Mouse (Mus musculus): ENCODE measurements around the gene Rps6ka5. TPM values are rescaled to one million over a fixed set of nuclear protein-coding genes. Genes with fewer than 3 reads are reported as not detected.

The Rps6ka5 gene
- polyA plus RNA-seq, 1 experiment from 2014 or later: 5.5 TPM

- H3K4me2 ChIP-seq (replicated peaks; ENCODE audit: low read depth, low read length): no peak overlapping the region
- no peak for ATAC-seq (ENCODE audit: low FRiP score, low TSS enrichment)
- H3K27me3 ChIP-seq (ENCODE audit: control insufficient read depth, insufficient read depth, low read length): no peaks in the 10 kb centered on the region
- H3K9ac ChIP-seq (ENCODE audit: low read depth, low read length): no peak overlapping the region
- H3K27ac ChIP-seq (ENCODE audit: low read depth, low read length): no peak overlapping the region
- H3K9me3 ChIP-seq (ENCODE audit: control insufficient read depth, low read length): no peaks in the 10 kb centered on the region
- 59% methylated on average over 3 of the region's 3 CpGs for WGBS
- no peaks in the 10 kb centered on the region for H3K4me1 ChIP-seq (ENCODE audit: control insufficient read depth, insufficient read depth, low read length)
- no peaks in the 10 kb centered on the region for H3K36me3 ChIP-seq (ENCODE audit: control insufficient read depth, insufficient read depth, low read length)
- no peak overlapping the region for H3K4me3 ChIP-seq (ENCODE audit: low read length)
Measured at GRCm38 (mm10) chr12:100692208-100692607, 34.6 kb downstream of the Rps6ka5 start.

DNA sequence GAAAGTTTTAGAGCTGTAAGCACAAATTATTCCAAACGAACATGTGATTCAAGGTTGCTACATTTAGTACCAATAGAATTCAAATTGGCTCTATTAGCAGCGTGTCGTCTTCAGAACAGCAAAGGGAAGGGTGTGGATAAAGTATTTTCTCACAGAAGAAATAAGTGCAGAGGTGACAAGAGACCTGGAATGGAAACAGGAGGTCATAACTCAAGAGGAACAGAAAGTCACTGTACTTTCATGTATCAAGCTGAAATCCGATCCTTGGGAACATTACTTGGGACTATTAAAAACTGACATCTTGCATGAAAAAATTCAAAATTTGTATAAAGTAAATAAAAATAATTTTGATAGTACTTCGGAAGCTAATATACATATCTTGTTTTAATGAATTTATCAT is 36.3 kb downstream of the Rps6ka5 start:
- Histone ChIP-seq H3K9ac (ENCODE audit: low read depth, low read length) (no peak overlapping the region), H3K4me2 (replicated peaks; ENCODE audit: low read depth, low read length) (no peak overlapping the region), H3K27ac (ENCODE audit: low read depth, low read length) (no peak overlapping the region), H3K4me3 (ENCODE audit: low read length) (no peak overlapping the region), H3K27me3 (ENCODE audit: control insufficient read depth, insufficient read depth, low read length) (no peaks in the 10 kb centered on the region), H3K4me1 (ENCODE audit: control insufficient read depth, insufficient read depth, low read length) (no peaks in the 10 kb centered on the region), H3K9me3 (ENCODE audit: control insufficient read depth, low read length) (no peaks in the 10 kb centered on the region), H3K36me3 (ENCODE audit: control insufficient read depth, insufficient read depth, low read length) (no peaks in the 10 kb centered on the region)
- ATAC-seq (ENCODE audit: low FRiP score, low TSS enrichment): no peak
- 64% methylated on average over 5 of the region's 5 CpGs for WGBS

DNA sequence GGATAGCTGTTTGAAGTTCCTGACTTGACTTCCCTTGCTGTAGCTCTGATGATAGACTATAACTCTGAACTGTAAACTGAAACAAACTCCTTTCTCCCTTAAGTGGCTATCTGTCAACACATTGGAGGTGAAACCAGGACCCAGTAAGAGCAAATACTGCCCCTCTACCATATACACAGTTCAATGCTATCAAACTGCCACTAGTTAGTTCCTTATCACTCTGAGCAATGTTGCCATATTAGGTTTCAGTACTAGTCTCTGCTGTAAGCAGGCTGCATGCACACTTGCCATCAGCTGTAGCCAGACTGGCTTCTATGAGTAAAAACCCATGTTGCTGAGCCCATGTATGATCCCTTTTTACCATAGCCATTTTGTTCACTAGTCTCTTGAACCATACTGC is 38.6 kb downstream of the Rps6ka5 start:
- ATAC-seq (ENCODE audit: low FRiP score, low TSS enrichment): no peak
- Histone ChIP-seq H3K9ac (ENCODE audit: low read depth, low read length) (no peak overlapping the region), H3K4me2 (replicated peaks; ENCODE audit: low read depth, low read length) (no peak overlapping the region)

GRCm38 (mm10) chr12:100687001-100687400 is 39.8 kb downstream of the Rps6ka5 start:
- H3K9me3 ChIP-seq (ENCODE audit: control insufficient read depth, low read length): no peaks in the 10 kb centered on the region
- H3K9ac ChIP-seq (ENCODE audit: low read depth, low read length): no peak overlapping the region
- no peak for ATAC-seq (ENCODE audit: low FRiP score, low TSS enrichment)
- no peaks in the 10 kb centered on the region for H3K36me3 ChIP-seq (ENCODE audit: control insufficient read depth, insufficient read depth, low read length)
- WGBS: 90% methylated on average over 2 of the region's 2 CpGs
- H3K27me3 ChIP-seq (ENCODE audit: control insufficient read depth, insufficient read depth, low read length): no peaks in the 10 kb centered on the region
- no peaks in the 10 kb centered on the region for H3K4me1 ChIP-seq (ENCODE audit: control insufficient read depth, insufficient read depth, low read length)
- no peak overlapping the region for H3K4me3 ChIP-seq (ENCODE audit: low read length)
- H3K4me2 ChIP-seq (replicated peaks; ENCODE audit: low read depth, low read length): no peak overlapping the region
- H3K27ac ChIP-seq (ENCODE audit: low read depth, low read length): no peak overlapping the region

More for the DNA sequence above, 38.6 kb downstream of the Rps6ka5 start:
- Histone ChIP-seq H3K4me1 (ENCODE audit: control insufficient read depth, insufficient read depth, low read length) (no peaks in the 10 kb centered on the region), H3K9me3 (ENCODE audit: control insufficient read depth, low read length) (no peaks in the 10 kb centered on the region), H3K4me3 (ENCODE audit: low read length) (no peak overlapping the region), H3K27ac (ENCODE audit: low read depth, low read length) (no peak overlapping the region), H3K36me3 (ENCODE audit: control insufficient read depth, insufficient read depth, low read length) (no peaks in the 10 kb centered on the region), H3K27me3 (ENCODE audit: control insufficient read depth, insufficient read depth, low read length) (no peaks in the 10 kb centered on the region)

DNA sequence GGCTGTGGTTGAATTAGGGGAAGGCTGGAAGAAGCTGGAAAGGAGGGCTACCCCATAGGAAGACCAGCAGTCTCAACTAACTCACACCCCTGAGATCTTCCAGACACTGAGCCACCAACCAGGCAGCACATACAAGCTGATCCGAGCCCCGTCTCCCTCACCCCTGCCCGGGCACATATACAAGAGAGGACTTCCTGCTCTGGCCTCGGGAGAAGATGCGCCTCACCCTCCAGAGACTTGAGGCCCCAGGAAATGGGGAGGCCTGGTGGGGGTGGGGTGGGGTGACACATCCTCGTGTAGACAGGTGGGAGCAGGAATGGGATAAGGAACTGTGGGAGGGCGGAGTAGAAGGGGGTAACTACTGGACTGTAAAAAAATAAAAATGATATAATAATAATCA is 45.0 kb downstream of the Rps6ka5 start:
- H3K4me1 ChIP-seq (ENCODE audit: control insufficient read depth, insufficient read depth, low read length): no peaks in the 10 kb centered on the region
- H3K4me2 ChIP-seq (replicated peaks; ENCODE audit: low read depth, low read length): no peak overlapping the region
- ATAC-seq (ENCODE audit: low FRiP score, low TSS enrichment): no peak
- 88% methylated on average over 7 of the region's 7 CpGs for WGBS
- no peaks in the 10 kb centered on the region for H3K36me3 ChIP-seq (ENCODE audit: control insufficient read depth, insufficient read depth, low read length)
- no peak overlapping the region for H3K9ac ChIP-seq (ENCODE audit: low read depth, low read length)
- no peak overlapping the region for H3K27ac ChIP-seq (ENCODE audit: low read depth, low read length)
- no peaks in the 10 kb centered on the region for H3K27me3 ChIP-seq (ENCODE audit: control insufficient read depth, insufficient read depth, low read length)
- H3K4me3 ChIP-seq (ENCODE audit: low read length): no peak overlapping the region
- H3K9me3 ChIP-seq (ENCODE audit: control insufficient read depth, low read length): no peaks in the 10 kb centered on the region

DNA sequence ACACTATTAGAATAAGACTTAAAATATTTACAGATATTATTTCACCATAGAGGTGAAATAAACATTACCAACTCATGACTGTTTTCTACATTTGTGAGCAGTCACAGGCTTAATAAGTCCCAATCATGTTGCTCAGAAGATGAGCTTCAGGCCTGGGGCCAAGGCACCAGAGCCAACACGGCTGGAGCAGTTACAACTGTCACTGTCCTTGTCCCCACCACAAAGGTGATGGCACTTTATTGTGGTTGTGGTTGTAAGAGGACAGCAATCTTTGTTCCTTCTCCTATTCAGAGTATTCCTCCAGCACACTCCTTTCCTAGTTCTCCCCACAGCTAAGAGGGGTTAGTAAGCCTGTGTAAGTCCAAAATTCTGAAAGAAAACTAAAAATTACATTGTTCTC is 45.5 kb downstream of the Rps6ka5 start:
- H3K4me1 ChIP-seq (ENCODE audit: control insufficient read depth, insufficient read depth, low read length): no peaks in the 10 kb centered on the region
- H3K4me2 ChIP-seq (replicated peaks; ENCODE audit: low read depth, low read length): no peak overlapping the region
- no peak overlapping the region for H3K4me3 ChIP-seq (ENCODE audit: low read length)
- WGBS: 62% methylated on average over 1 of the region's 1 CpGs
- ATAC-seq (ENCODE audit: low FRiP score, low TSS enrichment): no peak
- H3K36me3 ChIP-seq (ENCODE audit: control insufficient read depth, insufficient read depth, low read length): no peaks in the 10 kb centered on the region
- no peaks in the 10 kb centered on the region for H3K9me3 ChIP-seq (ENCODE audit: control insufficient read depth, low read length)
- no peak overlapping the region for H3K27ac ChIP-seq (ENCODE audit: low read depth, low read length)
- no peak overlapping the region for H3K9ac ChIP-seq (ENCODE audit: low read depth, low read length)
- H3K27me3 ChIP-seq (ENCODE audit: control insufficient read depth, insufficient read depth, low read length): no peaks in the 10 kb centered on the region

- Histone ChIP-seq H3K27me3 (ENCODE audit: control insufficient read depth, insufficient read depth, low read length) (no peaks in the 10 kb centered on the region), H3K4me3 (ENCODE audit: low read length) (no peak overlapping the region), H3K4me2 (replicated peaks; ENCODE audit: low read depth, low read length) (no peak overlapping the region), H3K9me3 (ENCODE audit: control insufficient read depth, low read length) (no peaks in the 10 kb centered on the region), H3K27ac (ENCODE audit: low read depth, low read length) (no peak overlapping the region), H3K9ac (ENCODE audit: low read depth, low read length) (no peak overlapping the region), H3K4me1 (ENCODE audit: control insufficient read depth, insufficient read depth, low read length) (no peaks in the 10 kb centered on the region), H3K36me3 (ENCODE audit: control insufficient read depth, insufficient read depth, low read length) (no peaks in the 10 kb centered on the region)
- WGBS: 81% methylated on average over 5 of the region's 5 CpGs
- ATAC-seq (ENCODE audit: low FRiP score, low TSS enrichment): no peak
Measured at GRCm38 (mm10) chr12:100680676-100681075, 46.1 kb downstream of the Rps6ka5 start.

- no peak overlapping the region for H3K4me2 ChIP-seq (replicated peaks; ENCODE audit: low read depth, low read length)
- H3K27me3 ChIP-seq (ENCODE audit: control insufficient read depth, insufficient read depth, low read length): no peaks in the 10 kb centered on the region
- 83% methylated on average over 2 of the region's 2 CpGs for WGBS
- H3K4me3 ChIP-seq (ENCODE audit: low read length): no peak overlapping the region
- H3K9ac ChIP-seq (ENCODE audit: low read depth, low read length): no peak overlapping the region
- no peak overlapping the region for H3K27ac ChIP-seq (ENCODE audit: low read depth, low read length)
- no peaks in the 10 kb centered on the region for H3K9me3 ChIP-seq (ENCODE audit: control insufficient read depth, low read length)
- ATAC-seq (ENCODE audit: low FRiP score, low TSS enrichment): no peak
- H3K4me1 ChIP-seq (ENCODE audit: control insufficient read depth, insufficient read depth, low read length): no peaks in the 10 kb centered on the region
- H3K36me3 ChIP-seq (ENCODE audit: control insufficient read depth, insufficient read depth, low read length): no peaks in the 10 kb centered on the region
Measured at GRCm38 (mm10) chr12:100670647-100671199, 56.1 kb downstream of the Rps6ka5 start.

DNA sequence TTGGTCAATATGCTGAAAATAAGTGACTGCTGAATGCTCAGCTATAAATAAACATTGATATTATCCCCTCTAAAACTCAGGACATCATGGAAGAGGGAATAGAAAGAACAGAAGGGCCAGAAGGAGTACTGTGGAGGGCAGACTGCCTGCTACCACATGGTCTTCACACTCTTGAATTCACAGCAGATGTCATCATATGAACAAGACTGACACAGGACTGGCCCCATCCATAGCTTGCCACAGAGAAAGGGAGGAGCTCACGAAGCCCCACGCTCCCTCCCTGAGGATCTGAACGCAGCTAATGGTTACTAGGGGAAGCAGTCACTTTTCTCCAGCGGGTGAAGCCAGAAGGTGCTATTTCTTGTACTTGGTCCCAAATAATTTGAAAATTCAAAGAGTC is 61.5 kb downstream of the Rps6ka5 start:
- Histone ChIP-seq H3K4me3 (ENCODE audit: low read length) (no peak overlapping the region), H3K27me3 (ENCODE audit: control insufficient read depth, insufficient read depth, low read length) (no peaks in the 10 kb centered on the region), H3K4me2 (replicated peaks; ENCODE audit: low read depth, low read length) (no peak overlapping the region), H3K4me1 (ENCODE audit: control insufficient read depth, insufficient read depth, low read length) (no peaks in the 10 kb centered on the region), H3K36me3 (ENCODE audit: control insufficient read depth, insufficient read depth, low read length) (no peaks in the 10 kb centered on the region), H3K9me3 (ENCODE audit: control insufficient read depth, low read length) (no peaks in the 10 kb centered on the region), H3K27ac (ENCODE audit: low read depth, low read length) (no peak overlapping the region), H3K9ac (ENCODE audit: low read depth, low read length) (no peak overlapping the region)
- 81% methylated on average over 4 of the region's 4 CpGs for WGBS
- ATAC-seq (ENCODE audit: low FRiP score, low TSS enrichment): no peak
